Mouse (Mus musculus): ENCODE results near the gene Atp6v1e1. TPM values are rescaled to one million over a fixed set of nuclear protein-coding genes. Genes with fewer than 3 reads are reported as not detected.
"Not testable (repeated sequence)": the region's sequence is repeated elsewhere in the genome, so short reads cannot be mapped to it uniquely, and the experiment has no call there.

The Atp6v1e1 gene
- polyA plus RNA-seq, 1 experiment from 2014 or later: 133 TPM

DNA sequence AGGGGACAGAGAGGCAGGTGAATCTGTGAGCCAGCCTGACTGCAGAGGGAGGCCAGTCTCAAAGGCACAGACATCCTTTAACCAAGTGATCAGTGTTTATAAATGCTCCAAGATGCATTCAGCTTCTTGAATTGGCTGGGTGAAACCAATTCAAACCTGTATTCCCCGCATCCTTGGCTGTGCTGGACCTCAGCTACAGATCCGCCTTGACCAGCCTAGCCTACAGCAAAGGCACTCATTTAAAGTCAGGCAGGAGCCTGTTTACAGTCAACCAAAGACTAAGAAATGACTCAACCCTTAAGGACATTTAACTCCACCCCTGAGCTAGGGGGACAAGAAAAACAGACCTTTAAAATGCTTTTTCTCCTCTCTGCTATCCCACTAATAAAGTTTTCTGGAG, 3.3 kb downstream of the Atp6v1e1 start:
- H3K27me3 ChIP-seq (replicated peaks): no peaks in the 10 kb centered on the region
- ATAC-seq (ENCODE audit: insufficient read depth, low FRiP score, low read depth): no peak
- peaks cover 19% of the 10 kb centered on the region for H3K36me3 ChIP-seq
- no peak overlapping the region for H3K27ac ChIP-seq
- H3K4me1 ChIP-seq: peaks cover 5% of the 10 kb centered on the region
- H3K4me2 ChIP-seq: no peak overlapping the region
- WGBS: 94% methylated on average over 2 of the region's 2 CpGs
- H3K9ac ChIP-seq: no peak overlapping the region
- no peak overlapping the region for H3K4me3 ChIP-seq (replicated peaks)
- H3K9me3 ChIP-seq: no peaks in the 10 kb centered on the region

DNA sequence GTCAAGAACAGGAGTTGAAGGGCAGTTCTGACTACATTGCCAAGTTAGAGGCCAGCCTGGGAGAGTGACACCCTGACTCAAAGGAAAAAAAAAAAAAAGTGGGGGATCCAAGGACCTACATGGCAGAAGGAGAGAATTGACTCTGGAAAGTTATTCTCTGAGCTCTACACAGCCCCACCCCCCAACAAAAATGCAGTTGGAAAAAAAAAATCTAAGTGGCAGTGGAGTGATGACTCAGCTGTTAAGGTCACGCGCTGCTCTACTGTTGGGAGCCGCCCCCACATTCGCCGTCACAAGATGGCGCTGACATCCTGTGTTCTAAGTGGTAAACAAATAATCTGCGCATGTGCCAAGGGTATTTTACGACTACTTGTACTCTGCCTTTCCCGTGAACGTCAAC, 10.6 kb downstream of the Atp6v1e1 start:
- not testable (repeated sequence) for H3K9ac ChIP-seq; ATAC-seq (ENCODE audit: insufficient read depth, low FRiP score, low read depth); H3K4me3 ChIP-seq (replicated peaks); H3K27me3 ChIP-seq (replicated peaks); H3K27ac ChIP-seq; H3K4me2 ChIP-seq; H3K4me1 ChIP-seq; H3K9me3 ChIP-seq
- peaks cover 10% of the 10 kb centered on the region; the same call in 1 of the 2 replicates for H3K36me3 ChIP-seq
- WGBS: 98% methylated on average over 10 of the region's 10 CpGs

DNA sequence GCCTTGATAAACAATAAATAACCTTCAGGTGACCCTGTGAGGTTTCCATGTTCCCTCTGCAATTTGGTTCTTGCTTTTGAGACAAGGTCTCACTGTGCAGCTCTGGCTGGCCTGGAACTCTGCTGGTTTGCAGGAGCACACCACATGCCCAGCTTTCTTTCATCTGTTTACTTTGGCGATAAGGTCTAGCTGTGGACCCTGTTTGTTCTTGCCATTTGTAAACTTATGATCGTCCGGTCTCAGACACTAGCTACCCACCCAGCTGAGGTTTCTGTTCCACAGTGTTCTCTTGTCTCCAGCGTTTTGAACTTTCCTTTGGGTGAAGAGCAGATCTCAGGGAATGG, 14.9 kb downstream of the Atp6v1e1 start:
- H3K27me3 ChIP-seq (replicated peaks): no peaks in the 10 kb centered on the region
- H3K4me1 ChIP-seq: no peaks in the 10 kb centered on the region
- peaks cover 38% of the 10 kb centered on the region for H3K36me3 ChIP-seq
- peak overlapping the region; percentile 54 for H3K27ac ChIP-seq
- H3K9me3 ChIP-seq: no peaks in the 10 kb centered on the region
- H3K4me2 ChIP-seq: no peak overlapping the region
- WGBS: 65% methylated on average over 4 of the region's 4 CpGs
- H3K4me3 ChIP-seq (replicated peaks): no peak overlapping the region
- peak; percentile 87 for ATAC-seq (ENCODE audit: insufficient read depth, low FRiP score, low read depth)
- H3K9ac ChIP-seq: no peak overlapping the region

DNA sequence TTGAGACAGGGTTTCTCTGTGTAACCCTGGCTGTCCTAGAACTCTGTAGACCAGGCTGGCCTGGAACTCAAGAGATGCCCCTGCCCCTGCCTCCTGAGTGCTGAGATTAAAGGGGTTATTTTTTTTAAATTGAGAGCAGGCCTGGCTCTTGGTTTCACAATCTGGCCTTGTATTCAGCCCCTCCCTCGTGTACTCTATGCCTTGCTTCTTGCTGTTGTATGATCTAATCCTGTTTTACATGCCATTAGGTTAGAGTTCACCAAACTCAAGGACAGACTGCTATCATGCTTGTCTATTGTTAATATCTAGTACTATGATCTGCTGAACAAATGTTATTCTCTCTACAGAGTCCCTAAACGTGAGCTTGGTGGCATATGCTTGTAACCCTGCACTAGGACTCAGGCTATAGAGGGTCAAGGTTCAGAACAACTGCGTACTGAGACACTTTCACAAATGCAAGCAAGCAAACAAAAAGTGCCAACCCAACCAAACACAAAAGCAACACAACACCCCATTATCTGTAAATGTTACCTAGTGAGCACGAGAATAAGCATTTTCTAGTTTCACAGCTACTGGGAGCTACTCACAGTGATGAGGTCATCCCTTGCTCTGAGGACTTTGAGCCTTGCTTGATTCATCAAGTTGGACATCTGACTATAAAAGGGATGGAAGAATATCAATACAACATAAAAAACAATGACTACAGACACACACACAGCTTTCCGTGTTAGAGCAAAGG, 15.4 kb downstream of the Atp6v1e1 start:
- 62% methylated on average over 5 of the region's 5 CpGs for WGBS
- Histone ChIP-seq H3K4me1 (no peaks in the 10 kb centered on the region), H3K36me3 (peaks cover 42% of the 10 kb centered on the region), H3K4me2 (no peak overlapping the region), H3K9me3 (no peaks in the 10 kb centered on the region), H3K27ac (peak overlapping the region; percentile 54), H3K9ac (no peak overlapping the region), H3K27me3 (replicated peaks) (no peaks in the 10 kb centered on the region), H3K4me3 (replicated peaks) (no peak overlapping the region)
- peak; percentile 45; the same call in 1 of the 2 replicates for ATAC-seq (ENCODE audit: insufficient read depth, low FRiP score, low read depth)

DNA sequence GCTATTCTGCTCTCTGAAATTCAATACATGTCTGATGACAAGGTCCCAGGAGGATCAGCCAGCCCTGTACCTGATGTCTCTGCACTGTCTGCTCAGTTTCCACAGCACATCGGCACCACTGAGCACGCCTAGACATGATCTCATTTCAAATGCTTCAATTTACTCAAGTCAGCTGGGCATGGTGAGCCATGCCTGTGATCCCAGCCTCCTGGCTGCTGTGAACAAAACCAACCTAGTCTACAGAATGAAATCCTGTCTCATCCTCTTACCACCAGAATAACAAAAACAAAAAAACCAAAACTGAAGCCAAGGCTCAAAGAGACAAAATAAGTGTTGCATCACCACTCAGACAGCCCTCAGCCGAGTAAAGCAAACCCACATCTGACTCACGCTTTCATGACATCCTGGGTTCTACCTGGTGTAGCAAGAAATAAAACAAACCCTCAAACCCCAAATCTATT, 23.0 kb downstream of the Atp6v1e1 start:
- ATAC-seq (ENCODE audit: insufficient read depth, low FRiP score, low read depth): no peak
- no peaks in the 10 kb centered on the region for H3K4me1 ChIP-seq
- 0 out of 2 replicates have a peak overlapping the region, but pooled peaks have one; percentile 8 for H3K27ac ChIP-seq
- no peak overlapping the region for H3K4me3 ChIP-seq (replicated peaks)
- 81% methylated on average over 4 of the region's 4 CpGs for WGBS
- H3K9me3 ChIP-seq: no peaks in the 10 kb centered on the region
- H3K9ac ChIP-seq: no peak overlapping the region
- H3K4me2 ChIP-seq: no peak overlapping the region
- H3K36me3 ChIP-seq: peaks cover 60% of the 10 kb centered on the region
- H3K27me3 ChIP-seq (replicated peaks): no peaks in the 10 kb centered on the region

DNA sequence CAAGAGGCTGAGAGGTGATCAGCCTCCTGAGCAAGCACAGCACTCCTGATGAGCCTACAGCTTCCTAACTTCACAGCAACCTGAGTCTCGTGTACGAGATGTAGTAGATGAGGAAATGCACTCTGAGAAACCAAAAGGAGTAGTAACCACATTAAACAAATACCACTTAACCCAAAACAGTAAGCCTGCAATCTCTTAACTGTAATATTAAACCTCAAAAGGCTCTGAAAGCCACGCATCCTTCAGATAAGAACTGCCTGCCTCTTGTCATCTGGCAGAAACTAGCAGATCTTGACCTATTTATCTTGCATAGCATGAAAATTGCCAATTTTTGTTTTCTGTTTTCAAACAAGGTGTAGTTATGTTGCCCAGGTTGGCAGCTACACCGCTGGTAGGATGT, 23.7 kb downstream of the Atp6v1e1 start:
- ATAC-seq (ENCODE audit: insufficient read depth, low FRiP score, low read depth): no peak
- Histone ChIP-seq H3K4me2 (no peak overlapping the region), H3K4me3 (replicated peaks) (no peak overlapping the region), H3K9me3 (no peaks in the 10 kb centered on the region), H3K9ac (no peak overlapping the region), H3K27ac (no peak overlapping the region), H3K4me1 (no peaks in the 10 kb centered on the region), H3K27me3 (replicated peaks) (no peaks in the 10 kb centered on the region), H3K36me3 (peaks cover 62% of the 10 kb centered on the region)
- 86% methylated on average over 4 of the region's 4 CpGs for WGBS

DNA sequence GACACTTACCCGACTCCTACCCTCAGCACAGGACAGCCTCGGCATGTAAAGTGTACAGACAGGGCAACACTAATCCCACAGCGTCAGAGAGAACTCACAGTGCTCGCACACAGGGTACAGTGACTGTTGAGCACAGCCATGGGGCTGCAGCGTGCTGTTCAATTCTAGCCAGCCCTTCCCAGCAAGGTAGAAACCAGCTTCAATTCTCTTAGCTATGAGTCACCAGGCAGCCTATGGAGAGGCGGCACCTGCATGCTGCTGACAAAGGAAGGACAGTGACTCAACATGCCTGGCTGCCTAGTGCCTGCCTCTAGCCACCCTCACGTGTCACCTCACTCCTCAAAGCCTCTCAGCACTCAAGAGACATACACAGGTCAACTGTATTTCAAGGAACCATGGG, 24.6 kb downstream of the Atp6v1e1 start:
- Histone ChIP-seq H3K27ac (peak overlapping the region; percentile 77), H3K4me3 (replicated peaks) (no peak overlapping the region), H3K4me2 (no peak overlapping the region), H3K9me3 (no peaks in the 10 kb centered on the region), H3K4me1 (no peaks in the 10 kb centered on the region), H3K27me3 (replicated peaks) (no peaks in the 10 kb centered on the region), H3K9ac (no peak overlapping the region), H3K36me3 (peaks cover 62% of the 10 kb centered on the region)
- ATAC-seq (ENCODE audit: insufficient read depth, low FRiP score, low read depth): peak; percentile 72
- 84% methylated on average over 7 of the region's 7 CpGs for WGBS

DNA sequence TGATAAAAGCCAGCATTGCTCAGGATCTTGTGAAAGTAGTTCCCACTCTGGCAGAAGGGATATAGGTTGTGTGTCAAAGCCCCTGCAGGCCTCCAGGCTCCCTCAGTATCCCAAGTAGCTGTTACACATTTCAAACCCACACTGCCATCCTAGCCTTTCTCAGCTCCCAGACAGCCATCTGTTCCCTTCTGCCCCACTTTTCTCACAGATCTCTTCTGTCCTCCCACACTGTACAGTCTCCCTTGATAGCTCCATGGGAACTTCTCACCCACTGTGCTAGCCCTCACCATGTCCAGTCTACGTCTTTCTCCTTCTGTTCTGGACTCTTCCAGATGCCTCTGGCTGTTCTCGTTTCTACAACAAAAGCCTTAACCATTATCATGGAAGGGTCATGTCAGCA, 26.5 kb downstream of the Atp6v1e1 start:
- H3K27me3 ChIP-seq (replicated peaks): no peaks in the 10 kb centered on the region
- H3K36me3 ChIP-seq: peaks cover 57% of the 10 kb centered on the region
- H3K4me3 ChIP-seq (replicated peaks): no peak overlapping the region
- no peaks in the 10 kb centered on the region for H3K9me3 ChIP-seq
- H3K27ac ChIP-seq: no peak overlapping the region
- WGBS: 88% methylated on average over 2 of the region's 2 CpGs
- no peak overlapping the region for H3K4me2 ChIP-seq
- ATAC-seq (ENCODE audit: insufficient read depth, low FRiP score, low read depth): no peak
- no peaks in the 10 kb centered on the region for H3K4me1 ChIP-seq
- H3K9ac ChIP-seq: no peak overlapping the region

DNA sequence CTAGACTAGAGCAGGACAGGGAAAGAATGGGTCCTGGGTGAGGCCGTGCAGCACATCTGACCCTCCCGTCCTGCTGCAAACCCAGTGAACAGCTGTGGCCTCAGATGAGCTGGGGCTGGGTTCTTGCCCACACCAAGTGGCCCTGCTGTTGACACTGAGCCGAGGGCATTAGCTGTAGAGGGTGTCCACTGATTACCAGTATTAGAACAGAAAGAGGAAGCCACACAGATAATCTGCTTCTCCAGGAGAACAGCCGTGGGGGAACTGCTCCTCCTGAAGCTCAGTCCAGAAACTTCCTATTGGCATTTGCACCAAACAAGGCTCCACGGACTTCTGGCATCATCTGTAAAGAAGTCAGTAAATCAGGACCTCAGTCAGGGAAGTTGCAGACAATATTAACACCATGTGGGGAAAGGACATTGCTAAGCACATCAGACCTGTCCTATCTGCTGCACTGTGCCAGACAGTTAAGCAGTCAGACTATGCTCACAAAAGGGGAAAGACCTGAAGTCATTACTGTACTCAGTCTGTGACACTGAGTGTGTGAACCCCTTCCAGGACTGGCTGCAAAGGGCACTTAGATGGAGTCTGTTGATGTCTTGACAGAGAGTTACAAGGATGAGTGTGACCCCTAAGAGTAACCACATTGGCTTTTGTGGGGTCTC, 27.0 kb downstream of the Atp6v1e1 start:
- Histone ChIP-seq H3K9ac (no peak overlapping the region), H3K9me3 (no peaks in the 10 kb centered on the region), H3K27ac (no peak overlapping the region), H3K36me3 (peaks cover 57% of the 10 kb centered on the region), H3K4me1 (no peaks in the 10 kb centered on the region), H3K4me3 (replicated peaks) (no peak overlapping the region), H3K27me3 (replicated peaks) (no peaks in the 10 kb centered on the region), H3K4me2 (no peak overlapping the region)
- 77% methylated on average over 5 of the region's 5 CpGs for WGBS
- ATAC-seq (ENCODE audit: insufficient read depth, low FRiP score, low read depth): no peak

DNA sequence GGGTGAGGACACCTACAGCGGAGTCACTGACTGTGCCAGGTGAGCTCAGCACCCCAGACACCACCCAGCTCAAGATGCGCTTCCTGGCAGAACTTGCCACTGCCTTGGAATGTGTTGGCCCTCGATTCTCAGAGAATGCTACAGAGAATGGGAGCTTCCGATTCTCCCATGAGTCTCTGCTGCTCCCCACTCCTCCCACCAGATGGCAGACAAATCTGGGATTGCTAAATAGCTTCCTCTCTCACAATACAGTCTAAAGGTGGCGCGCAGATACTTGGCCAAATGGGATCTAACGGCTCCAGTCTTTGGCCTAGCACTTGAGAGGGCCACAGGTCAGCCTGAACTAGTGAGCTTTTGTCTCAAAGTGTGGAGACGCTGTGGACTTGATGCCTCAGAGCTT, 29.6 kb downstream of the Atp6v1e1 start:
- Histone ChIP-seq H3K27me3 (replicated peaks) (no peaks in the 10 kb centered on the region), H3K4me1 (no peaks in the 10 kb centered on the region), H3K9ac (no peak overlapping the region), H3K27ac (no peak overlapping the region), H3K9me3 (no peaks in the 10 kb centered on the region), H3K36me3 (peaks cover 45% of the 10 kb centered on the region), H3K4me2 (no peak overlapping the region), H3K4me3 (replicated peaks) (no peak overlapping the region)
- WGBS: 84% methylated on average over 8 of the region's 8 CpGs
- no peak for ATAC-seq (ENCODE audit: insufficient read depth, low FRiP score, low read depth)

DNA sequence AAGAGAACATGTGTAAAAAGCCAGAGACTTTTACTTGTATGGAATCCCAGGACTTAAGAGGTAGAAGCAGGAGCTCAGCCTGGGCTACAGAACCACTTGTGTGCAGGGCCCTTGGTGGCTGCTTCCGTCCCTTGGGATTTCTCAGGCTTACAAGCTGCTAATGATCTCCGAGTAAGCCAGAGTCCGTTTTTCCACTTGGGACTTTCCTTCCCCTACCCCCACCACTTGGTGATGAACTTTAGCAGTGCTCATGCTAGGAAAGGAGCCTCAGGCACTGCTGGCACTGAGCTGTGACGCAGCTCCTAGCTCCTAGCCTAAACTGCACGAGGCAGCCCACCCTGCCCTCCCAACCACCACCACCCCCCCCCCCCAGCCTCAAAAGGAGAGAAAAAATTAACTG, 31.9 kb downstream of the Atp6v1e1 start:
- H3K27ac ChIP-seq: no peak overlapping the region
- WGBS: 77% methylated on average over 5 of the region's 5 CpGs
- no peak overlapping the region for H3K9ac ChIP-seq
- no peak overlapping the region for H3K4me2 ChIP-seq
- H3K27me3 ChIP-seq (replicated peaks): no peaks in the 10 kb centered on the region
- peaks cover 25% of the 10 kb centered on the region for H3K36me3 ChIP-seq
- no peaks in the 10 kb centered on the region for H3K9me3 ChIP-seq
- no peak overlapping the region for H3K4me3 ChIP-seq (replicated peaks)
- ATAC-seq (ENCODE audit: insufficient read depth, low FRiP score, low read depth): no peak
- H3K4me1 ChIP-seq: no peaks in the 10 kb centered on the region

DNA sequence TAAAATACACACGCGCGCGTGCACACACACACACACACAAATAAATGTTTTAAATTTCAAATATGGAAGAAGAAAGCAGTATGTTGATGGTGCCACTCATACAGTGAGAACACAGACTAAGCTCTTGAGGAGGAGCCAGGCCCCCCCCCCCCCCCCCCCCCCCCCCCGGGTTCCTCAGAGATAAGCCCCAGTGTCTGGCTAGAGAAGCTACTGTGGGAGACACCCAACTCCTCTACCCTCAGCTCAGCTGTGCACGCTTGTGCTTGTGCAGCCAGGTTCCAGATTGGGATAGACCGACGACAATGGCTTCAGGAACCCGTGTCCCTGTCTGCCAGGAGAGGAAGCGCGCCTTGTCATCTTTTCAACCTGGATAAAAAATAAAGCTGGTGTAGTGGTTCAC, 32.4 kb downstream of the Atp6v1e1 start:
- Histone ChIP-seq H3K9ac (no peak overlapping the region), H3K4me2 (no peak overlapping the region), H3K27ac (no peak overlapping the region), H3K4me1 (no peaks in the 10 kb centered on the region), H3K9me3 (no peaks in the 10 kb centered on the region), H3K36me3 (peaks cover 21% of the 10 kb centered on the region), H3K27me3 (replicated peaks) (no peaks in the 10 kb centered on the region), H3K4me3 (replicated peaks) (no peak overlapping the region)
- 85% methylated on average over 11 of the region's 11 CpGs for whole genome bisulfite sequencing
- ATAC-seq (ENCODE audit: insufficient read depth, low FRiP score, low read depth): peak; percentile 37; the same call in 1 of the 2 replicates

All from stomach, embryonic 15.5 days (tissue).